13 mouse cellular contexts compared by ENCODE assay signal in genomic region chr7:142574826-142575351, GRCm38 (mm10). TPM values are rescaled to one million over a fixed set of nuclear protein-coding genes. Genes with fewer than 3 reads are reported as not detected.
A peak's percentile ranks its signal among the peaks of the same experiment; 100 is the strongest.
DNase-seq lines count a peak whose midpoint lies in the region; ATAC-seq and TF ChIP-seq lines count a peak whose summit lies in the region.
"Had no signal": no experiment of that assay in that cellular context is flagged by ENCODE, and none has a peak within 500 bp of the region (broad histone marks: within the 10 kb centered on the region; RNA-seq: fewer than 3 reads in every experiment).

No protein-coding gene starts in this region.

- no peak for TF ChIP-seq POLR2A in kidney, adult 2 months (IDR thresholded peaks at IDR 0.05; ENCODE audit: low read depth, low read length)
- peak; percentile 52 for TF ChIP-seq POLR2A in myocyte (IDR thresholded peaks at IDR 0.05; ENCODE audit: insufficient read length, low read depth)

- H3K27me3 ChIP-seq in forebrain, embryonic 10.5 days (ENCODE audit: poor library complexity, severe bottlenecking): peaks cover 29% of the 10 kb centered on the region
- H3K27me3 ChIP-seq in forebrain, embryonic 12.5 days: peaks cover 23% of the 10 kb centered on the region; the same call in 1 of the 2 replicates
- no peaks in the 10 kb centered on the region for H3K27me3 ChIP-seq in kidney, embryonic 16.5 days (ENCODE audit: insufficient read depth, low read length)
- no peaks in the 10 kb centered on the region for H3K27me3 ChIP-seq in kidney, adult 2 months (replicated peaks; ENCODE audit: control insufficient read depth, insufficient read depth, low read length)
- H3K27me3 ChIP-seq in intestine, embryonic 16.5 days (replicated peaks; ENCODE audit: control insufficient read depth, insufficient read depth, low read length): no peaks in the 10 kb centered on the region
- H3K27me3 ChIP-seq in myocyte (ENCODE audit: control insufficient read depth, insufficient read depth, insufficient read length): no peaks in the 10 kb centered on the region

- peaks cover 6% of the 10 kb centered on the region for H3K9me3 ChIP-seq in forebrain, embryonic 10.5 days
- 0 out of 2 replicates have a peak, but pooled peaks cover 2% of the 10 kb centered on the region for H3K9me3 ChIP-seq in forebrain, embryonic 12.5 days
- H3K9me3 ChIP-seq in kidney, embryonic 16.5 days (ENCODE audit: low read length): peaks cover 2% of the 10 kb centered on the region; the same call in 1 of the 2 replicates
- H3K9me3 ChIP-seq in intestine, embryonic 16.5 days (ENCODE audit: control insufficient read depth, low read length): no peaks in the 10 kb centered on the region
- H3K9me3 ChIP-seq: neural tube, embryonic 13.5 days had no signal

- no peak for DNase-seq in forebrain, embryonic 10.5 days (ENCODE audit: extremely low spot score, low spot score)
- no peak for DNase-seq in kidney, adult 2 months
- no peak for DNase-seq in ovary, adult 18-20 months (ENCODE audit: low spot score)
- no peak for DNase-seq in gastrocnemius, adult 2 months
- DNase-seq: kidney, adult 9 months; right cerebral cortex, postnatal 14 days had no signal

- H3K4me2 ChIP-seq in forebrain, embryonic 12.5 days: no peak overlapping the region
- H3K4me2 ChIP-seq in kidney, embryonic 16.5 days (replicated peaks; ENCODE audit: low read depth, low read length): peak overlapping the region; percentile 51
- peak overlapping the region; percentile 49; the same call in 1 of the 2 replicates for H3K4me2 ChIP-seq in intestine, embryonic 16.5 days (ENCODE audit: low read depth, low read length)
- peak overlapping the region; percentile 62 for H3K4me2 ChIP-seq in myocyte (ENCODE audit: low read depth)

- no peaks in the 10 kb centered on the region for H3K36me3 ChIP-seq in forebrain, embryonic 10.5 days (replicated peaks)
- no peaks in the 10 kb centered on the region for H3K36me3 ChIP-seq in forebrain, embryonic 12.5 days (replicated peaks)
- no peaks in the 10 kb centered on the region for H3K36me3 ChIP-seq in kidney, embryonic 16.5 days (ENCODE audit: insufficient read depth, low read length)
- no peaks in the 10 kb centered on the region for H3K36me3 ChIP-seq in kidney, adult 2 months (ENCODE audit: control insufficient read depth, insufficient read depth, low read length)
- no peaks in the 10 kb centered on the region for H3K36me3 ChIP-seq in intestine, embryonic 16.5 days (ENCODE audit: control insufficient read depth, insufficient read depth, low read length)
- H3K36me3 ChIP-seq in myocyte (ENCODE audit: control insufficient read depth, insufficient read depth): no peaks in the 10 kb centered on the region
- H3K36me3 ChIP-seq: neural tube, embryonic 13.5 days had no signal

- no peak for ATAC-seq in forebrain, embryonic 12.5 days (ENCODE audit: low FRiP score)
- no peak for ATAC-seq in kidney, embryonic 16.5 days (ENCODE audit: low FRiP score, low TSS enrichment)
- peak; percentile 40 for ATAC-seq in intestine, embryonic 16.5 days
- ATAC-seq: activated CD4-positive, CD25-positive, alpha-beta regulatory T cell, adult 4 months; forebrain, embryonic 16.5 days had no signal

- H3K9ac ChIP-seq in forebrain, embryonic 12.5 days: no peak overlapping the region
- H3K9ac ChIP-seq in kidney, embryonic 16.5 days (replicated peaks; ENCODE audit: low read length): no peak overlapping the region
- H3K9ac ChIP-seq in intestine, embryonic 16.5 days (ENCODE audit: low read depth, low read length): peak overlapping the region; percentile 50
- H3K9ac ChIP-seq: neural tube, embryonic 13.5 days had no signal

- no peak for TF ChIP-seq CTCF in kidney, adult 2 months (conservative IDR thresholded peaks at IDR 0.05; ENCODE audit: insufficient read depth, insufficient read length, low read depth, low read length)
- no peak for TF ChIP-seq CTCF in gastrocnemius, adult 2 months (IDR thresholded peaks at IDR 0.05)

- peak overlapping the region; percentile 81; the same call in 1 of the 2 replicates for H3K27ac ChIP-seq in forebrain, embryonic 10.5 days
- H3K27ac ChIP-seq in forebrain, embryonic 12.5 days: no peak overlapping the region
- H3K27ac ChIP-seq in kidney, embryonic 16.5 days (ENCODE audit: low read length): peak overlapping the region; percentile 93
- no peak overlapping the region for H3K27ac ChIP-seq in kidney, adult 2 months (ENCODE audit: insufficient read depth, low read depth, low read length)
- peak overlapping the region; percentile 97 for H3K27ac ChIP-seq in intestine, embryonic 16.5 days (ENCODE audit: low read length)
- H3K27ac ChIP-seq in gastrocnemius, adult 2 months: no peak overlapping the region
- H3K27ac ChIP-seq: neural tube, embryonic 13.5 days had no signal

- H3ac ChIP-seq in myocyte (ENCODE audit: control insufficient read depth, insufficient read length): no peak overlapping the region

- no peaks in the 10 kb centered on the region for H3K79me2 ChIP-seq in myocyte (ENCODE audit: control insufficient read depth, insufficient read depth)

- H3K4me3 ChIP-seq in forebrain, embryonic 10.5 days: no peak overlapping the region
- no peak overlapping the region for H3K4me3 ChIP-seq in forebrain, embryonic 12.5 days (replicated peaks)
- H3K4me3 ChIP-seq in kidney, embryonic 16.5 days (ENCODE audit: low read length): 0 out of 2 replicates have a peak overlapping the region, but pooled peaks have one; percentile 53
- no peak overlapping the region for H3K4me3 ChIP-seq in kidney, adult 2 months (ENCODE audit: insufficient read depth, low read depth, low read length)
- H3K4me3 ChIP-seq in intestine, embryonic 16.5 days (ENCODE audit: low read length): no peak overlapping the region; the same call in 1 of the 2 replicates
- peak overlapping the region; percentile 65 for H3K4me3 ChIP-seq in myocyte
- no peak overlapping the region for H3K4me3 ChIP-seq in gastrocnemius, adult 2 months
- H3K4me3 ChIP-seq: neural tube, embryonic 13.5 days had no signal

- peaks cover 78% of the 10 kb centered on the region for H3K4me1 ChIP-seq in forebrain, embryonic 10.5 days
- H3K4me1 ChIP-seq in forebrain, embryonic 12.5 days: peaks cover 33% of the 10 kb centered on the region
- peaks cover 67% of the 10 kb centered on the region for H3K4me1 ChIP-seq in kidney, embryonic 16.5 days (ENCODE audit: insufficient read depth, low read length)
- H3K4me1 ChIP-seq in kidney, adult 2 months (ENCODE audit: control insufficient read depth, insufficient read depth, low read length): no peaks in the 10 kb centered on the region
- peaks cover 66% of the 10 kb centered on the region for H3K4me1 ChIP-seq in intestine, embryonic 16.5 days (ENCODE audit: control insufficient read depth, insufficient read depth, low read length)

- intact Hi-C loops in gastrocnemius, adult 2 months (cut with DNase I): no loop called here

- 82% methylated on average over 9 of the region's 9 CpGs for WGBS in forebrain, embryonic 10.5 days
- WGBS in forebrain, embryonic 12.5 days: 83% methylated on average over 9 of the region's 9 CpGs
- 54% methylated on average over 9 of the region's 9 CpGs for WGBS in kidney, embryonic 16.5 days
- WGBS in kidney, adult 2 months: 75% methylated on average over 9 of the region's 9 CpGs
- WGBS in intestine, embryonic 16.5 days: 45% methylated on average over 9 of the region's 9 CpGs

TF ChIP-seq in myocyte, 11 proteins besides CTCF, POLR2A, EP300 and RAD21:
- TF ChIP-seq MYOG (IDR thresholded peaks at IDR 0.05; ENCODE audit: control insufficient read depth in 1 of 3, insufficient read depth in 1 of 3, insufficient read length in 2 of 3, low read depth in 2 of 3) (no peak), USF1 (IDR thresholded peaks at IDR 0.05; ENCODE audit: low read depth) (no peak), POLR2AphosphoS2 (IDR thresholded peaks at IDR 0.05; ENCODE audit: insufficient read length, low read depth) (peak; percentile 95)

RNA-seq across cellular contexts. Expression of gene Mrpl23, which starts 42.4 kb away (rescaled TPM):
- 15.8 and 16.1 TPM in 2 replicates for polyA plus RNA-seq in forebrain, embryonic 10.5 days (2016; fragmentation: Nextera tagmentation; extraction: Ambion mirVana)
- 10.8 and 15.9 TPM in 2 replicates for polyA plus RNA-seq in forebrain, embryonic 12.5 days (2016; fragmentation: Nextera tagmentation; extraction: Ambion mirVana)
- polyA plus RNA-seq in kidney, embryonic 16.5 days (2015; fragmentation: Nextera tagmentation; extraction: Ambion mirVana): 24.4 and 24.6 TPM in 2 replicates
- polyA plus RNA-seq in kidney, adult 2 months (2012; rRNA removed): 10.3 and 11.0 TPM in 2 replicates
- 50.3 and 58.1 TPM in 2 replicates for polyA plus RNA-seq in intestine, embryonic 16.5 days (2015; fragmentation: Nextera tagmentation; extraction: Ambion mirVana)
- polyA plus RNA-seq in myocyte (2012; fragmentation: generic; extraction: Trizol): 73.3 TPM
- 1 to 10 TPM in 1 of 2 experiments, under 1 TPM in 1; 0.89 to 1.4 TPM for total RNA-seq in gastrocnemius, adult 2 months (2021)

Comparison
In these comparisons a context has a peak if more than half of its experiments do, and no peak if none do; other contexts are left out.
1. H3K27ac ChIP-seq: peak in forebrain, embryonic 10.5 days (single experiment), kidney, embryonic 16.5 days (single experiment) and intestine, embryonic 16.5 days (single experiment); none in forebrain, embryonic 12.5 days (single experiment), kidney, adult 2 months (single experiment) and gastrocnemius, adult 2 months (single experiment).
2. H3K4me3 ChIP-seq: peak in kidney, embryonic 16.5 days (single experiment) and myocyte (single experiment); none in forebrain, embryonic 10.5 days (single experiment), forebrain, embryonic 12.5 days (single experiment), kidney, adult 2 months (single experiment), intestine, embryonic 16.5 days (single experiment) and gastrocnemius, adult 2 months (single experiment).